Mouse (Mus musculus): ENCODE data around the gene Olfr462. TPM values are rescaled to one million over a fixed set of nuclear protein-coding genes. Genes with fewer than 3 reads are reported as not detected.

Gene Olfr462
- total and polyA plus RNA-seq, 3 experiments, result 0.17 TPM; not detected in 2

GRCm38 (mm10) chr11:87884856-87885255, 7.2 kb downstream of the Olfr462 start:
- Histone ChIP-seq H3K9me3 (replicated peaks; ENCODE audit: low read length) (peaks cover 2% of the 10 kb centered on the region), H3K4me1 (ENCODE audit: control insufficient read depth in 1 of 2, insufficient read depth in 2 of 2) (0 out of 4 replicates have a peak, but pooled peaks cover 0 to 6% of the 10 kb centered on the region in 2 experiments), H3K79me2 (replicated peaks; ENCODE audit: control insufficient read depth, extremely low read depth, insufficient read depth, poor library complexity, severe bottlenecking) (no peaks in the 10 kb centered on the region), H3K27ac (ENCODE audit: insufficient read depth, low read depth) (no peak overlapping the region), H3K4me2 (ENCODE audit: insufficient read depth, low read depth, poor library complexity, severe bottlenecking) (no peak overlapping the region), H3K27me3 (replicated peaks) (peaks cover 45% of the 10 kb centered on the region), H3K36me3 (replicated peaks in 1 of 2; ENCODE audit: control insufficient read depth in 1 of 2, insufficient read depth in 1 of 2, low read length in 1 of 2) (no peaks in the 10 kb centered on the region), H3K4me3 (replicated peaks in 1 of 3; ENCODE audit: low read depth in 2 of 3, low read length in 2 of 3, poor library complexity in 1 of 3) (no peak overlapping the region), H3K9ac (ENCODE audit: insufficient read depth, low read depth) (no peak overlapping the region)
- in situ Hi-C loops (cut with MboI; ENCODE audit: low pct_ligation_motif_present, low pct_unique_long_range_greater_than_20kb, low sequenced_read_pairs), result no loop called here
- DNase-seq (ENCODE audit: extremely low read depth), result no peak
- dilution Hi-C loops (cut with MboI; ENCODE audit: extremely low pct_ligation_motif_present, extremely low pct_unique_long_range_greater_than_20kb, low sequenced_read_pairs), result no loop called here
- TF ChIP-seq MXI1 (IDR thresholded peaks at IDR 0.05; ENCODE audit: low read depth, low read length) (no peak), MYC (IDR thresholded peaks at IDR 0.05; ENCODE audit: low read depth, low read length) (no peak), MEF2A (IDR thresholded peaks at IDR 0.05; ENCODE audit: borderline replicate concordance, low read depth, low read length) (no peak), ZKSCAN1 (IDR thresholded peaks at IDR 0.05; ENCODE audit: borderline replicate concordance, low read depth, low read length) (no peak), SIN3A (IDR thresholded peaks at IDR 0.05; ENCODE audit: low read length) (no peak), MAZ (IDR thresholded peaks at IDR 0.05; ENCODE audit: low read depth, low read length) (no peak), CTCF (conservative IDR thresholded peaks at IDR 0.05 in 1 of 2, IDR thresholded peaks at IDR 0.05 in 1 of 2; ENCODE audit: low read depth in 2 of 2, low read length in 2 of 2) (no peak)

DNA sequence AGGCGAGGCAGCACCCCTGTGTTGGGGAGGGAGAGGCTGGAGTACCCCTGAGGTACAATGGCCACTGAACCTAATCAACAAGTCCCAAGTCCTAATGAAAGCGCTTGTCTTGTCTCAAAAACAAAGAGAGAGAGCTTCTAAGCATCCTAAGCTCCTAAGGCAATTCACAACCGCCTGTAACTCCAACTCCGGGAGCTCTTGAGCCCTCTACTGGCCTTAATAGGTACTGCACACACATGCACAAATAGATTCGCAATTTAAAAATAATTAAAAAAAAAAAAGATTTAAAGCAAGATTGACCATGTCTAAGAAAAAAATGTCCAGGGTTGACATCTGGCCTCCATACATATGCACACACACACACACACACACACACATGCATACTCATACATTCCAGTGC, 8.6 kb downstream of the Olfr462 start:
- Histone ChIP-seq H3K27ac (ENCODE audit: insufficient read depth, low read depth) (no peak overlapping the region), H3K9me3 (replicated peaks; ENCODE audit: low read length) (peaks cover 2% of the 10 kb centered on the region), H3K36me3 (replicated peaks in 1 of 2; ENCODE audit: control insufficient read depth in 1 of 2, insufficient read depth in 1 of 2, low read length in 1 of 2) (no peaks in the 10 kb centered on the region), H3K4me3 (replicated peaks in 1 of 3; ENCODE audit: low read depth in 2 of 3, low read length in 2 of 3, poor library complexity in 1 of 3) (no peak overlapping the region), H3K27me3 (replicated peaks) (peaks cover 45% of the 10 kb centered on the region), H3K4me2 (ENCODE audit: insufficient read depth, low read depth, poor library complexity, severe bottlenecking) (no peak overlapping the region), H3K9ac (ENCODE audit: insufficient read depth, low read depth) (no peak overlapping the region), H3K4me1 (ENCODE audit: control insufficient read depth in 1 of 2, insufficient read depth in 2 of 2) (no peaks in the 10 kb centered on the region), H3K79me2 (replicated peaks; ENCODE audit: control insufficient read depth, extremely low read depth, insufficient read depth, poor library complexity, severe bottlenecking) (no peaks in the 10 kb centered on the region)
- in situ Hi-C loops (cut with MboI; ENCODE audit: low pct_ligation_motif_present, low pct_unique_long_range_greater_than_20kb, low sequenced_read_pairs), result no loop called here
- TF ChIP-seq ELF1 (IDR thresholded peaks at IDR 0.05; ENCODE audit: low read depth, low read length) (no peak), BHLHE40 (IDR thresholded peaks at IDR 0.05; ENCODE audit: low read depth, low read length) (no peak), USF2 (conservative IDR thresholded peaks at IDR 0.05; ENCODE audit: low read depth, low read length) (no peak), TCF12 (IDR thresholded peaks at IDR 0.05; ENCODE audit: low read depth, low read length) (no peak), POLR2A (IDR thresholded peaks at IDR 0.05; ENCODE audit: low read depth, low read length) (no peak), SMC3 (IDR thresholded peaks at IDR 0.05; ENCODE audit: low read depth, low read length) (peak; percentile 86), HCFC1 (IDR thresholded peaks at IDR 0.05; ENCODE audit: low read depth, low read length) (no peak), CTCF (conservative IDR thresholded peaks at IDR 0.05 in 1 of 2, IDR thresholded peaks at IDR 0.05 in 1 of 2; ENCODE audit: low read depth in 2 of 2, low read length in 2 of 2) (peak; percentile 86 to 94), RAD21 (IDR thresholded peaks at IDR 0.05; ENCODE audit: low read depth, low read length) (peak; percentile 76), JUN (IDR thresholded peaks at IDR 0.05; ENCODE audit: insufficient read depth, low read depth, low read length) (no peak), ZC3H11A (IDR thresholded peaks at IDR 0.05; ENCODE audit: low read depth, low read length) (peak; percentile 34; the same call in 1 of the 2 replicates), ETS1 (conservative IDR thresholded peaks at IDR 0.05; ENCODE audit: low read depth, low read length) (no peak), USF1 (IDR thresholded peaks at IDR 0.05; ENCODE audit: low read depth, low read length) (no peak), NELFE (IDR thresholded peaks at IDR 0.05; ENCODE audit: low read depth, low read length) (no peak), SIN3A (IDR thresholded peaks at IDR 0.05; ENCODE audit: low read length) (no peak)
- peak; percentile 58 for DNase-seq (ENCODE audit: extremely low read depth)
- dilution Hi-C loops (cut with MboI; ENCODE audit: extremely low pct_ligation_motif_present, extremely low pct_unique_long_range_greater_than_20kb, low sequenced_read_pairs), result no loop called here
